Mouse (Mus musculus) bone marrow macrophage, adult 2 months (primary cell): Measurements from ENCODE around the gene Adam12. TPM values are rescaled to one million over a fixed set of nuclear protein-coding genes. Genes with fewer than 3 reads are reported as not detected.

Experiments
- H3K27ac ChIP-seq: 2 replicates; pipeline ENCODE4 v1.5.1; 2012; ENCODE audit warnings: low read depth, low read length; ENCODE audit not compliant: insufficient read depth
- H3K4me1 ChIP-seq: 2 replicates; pipeline ENCODE4 v1.6.1; 2012; ENCODE audit warnings: low read length; ENCODE audit not compliant: control insufficient read depth, insufficient read depth
- H3K4me3 ChIP-seq: 2 replicates; pipeline ENCODE4 v1.5.1; 2012; ENCODE audit warnings: mild to moderate bottlenecking, low read length, moderate library complexity; ENCODE audit not compliant: insufficient read depth
- CTCF ChIP-seq: IDR thresholded peaks from 2 replicates; pipeline ENCODE4 v1.5.1; 2012; ENCODE audit warnings: low read depth, mild to moderate bottlenecking, low read length, moderate library complexity
- POLR2A ChIP-seq: IDR thresholded peaks from 2 replicates; pipeline ENCODE4 v1.6.1; 2012; ENCODE audit warnings: mild to moderate bottlenecking, low read depth, low read length, borderline replicate concordance
- polyA plus RNA-seq: library from polyadenylated mRNA; stranded (reverse); fragments of >200 nt; gene quantifications from 2 replicates; pipeline ENCODE4 v1.2.4, GENCODE M21; 2012; ENCODE audit not compliant: missing spikeins, insufficient read depth, insufficient read length

Gene Adam12
- polyA plus RNA-seq, 1 experiment, result not detected

- TF ChIP-seq POLR2A (no peak), CTCF (no peak)
- no peak overlapping the region for H3K27ac ChIP-seq
- no peak overlapping the region for H3K4me3 ChIP-seq
- no peaks in the 10 kb centered on the region for H3K4me1 ChIP-seq
Observed at GRCm38 (mm10) chr7:133870265-133870664, 361.7 kb downstream of the Adam12 start.

- TF ChIP-seq CTCF (no peak), POLR2A (no peak)
- Histone ChIP-seq H3K4me3 (no peak overlapping the region), H3K4me1 (no peaks in the 10 kb centered on the region), H3K27ac (no peak overlapping the region)
Observed at GRCm38 (mm10) chr7:133863684-133864083, 368.3 kb downstream of the Adam12 start.

DNA sequence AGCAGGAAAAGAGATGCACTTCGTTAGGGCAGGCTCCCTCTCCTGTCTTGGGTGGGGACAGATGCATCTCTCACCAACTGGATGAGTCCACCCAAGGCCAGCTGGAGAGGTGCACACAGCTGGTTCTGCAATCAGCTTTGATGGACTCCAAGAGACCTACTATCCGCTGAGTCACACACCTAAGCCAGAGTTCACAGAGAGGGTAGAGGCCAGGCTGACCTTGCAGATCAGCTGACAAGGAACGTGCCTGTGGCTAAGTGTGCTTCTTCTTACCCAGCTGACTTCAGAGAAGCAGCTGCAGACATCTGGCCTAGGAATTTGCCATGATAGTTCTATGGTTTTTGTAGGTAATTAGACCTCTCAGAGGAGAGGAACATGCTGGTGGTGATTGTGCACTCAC lies 368.8 kb downstream of the Adam12 start:
- H3K4me3 ChIP-seq, result no peak overlapping the region
- no peaks in the 10 kb centered on the region for H3K4me1 ChIP-seq
- H3K27ac ChIP-seq, result no peak overlapping the region
- TF ChIP-seq CTCF (no peak), POLR2A (no peak)

GRCm38 (mm10) chr7:133862723-133863122 lies 369.2 kb downstream of the Adam12 start:
- Histone ChIP-seq H3K27ac (no peak overlapping the region), H3K4me1 (no peaks in the 10 kb centered on the region)
- TF ChIP-seq POLR2A, result no peak
- TF ChIP-seq CTCF, result no peak

GRCm38 (mm10) chr7:133862233-133862632 lies 369.7 kb downstream of the Adam12 start:
- no peak overlapping the region for H3K27ac ChIP-seq
- TF ChIP-seq CTCF (no peak), POLR2A (no peak)
- no peak overlapping the region for H3K4me3 ChIP-seq
- no peaks in the 10 kb centered on the region for H3K4me1 ChIP-seq

More at GRCm38 (mm10) chr7:133862723-133863122, 369.2 kb downstream of the Adam12 start:
- no peak overlapping the region for H3K4me3 ChIP-seq

- Histone ChIP-seq H3K4me3 (no peak overlapping the region), H3K27ac (no peak overlapping the region), H3K4me1 (no peaks in the 10 kb centered on the region)
- TF ChIP-seq POLR2A (no peak), CTCF (no peak)
Observed at GRCm38 (mm10) chr7:133859548-133859947, 372.4 kb downstream of the Adam12 start.

GRCm38 (mm10) chr7:133858506-133858905 lies 373.4 kb downstream of the Adam12 start:
- H3K4me3 ChIP-seq, result no peak overlapping the region
- H3K4me1 ChIP-seq, result no peaks in the 10 kb centered on the region
- no peak overlapping the region for H3K27ac ChIP-seq
- no peak for TF ChIP-seq POLR2A
- no peak for TF ChIP-seq CTCF

- H3K4me1 ChIP-seq, result no peaks in the 10 kb centered on the region
- no peak overlapping the region for H3K4me3 ChIP-seq
- TF ChIP-seq POLR2A (no peak), CTCF (peak; percentile 49)
- H3K27ac ChIP-seq, result no peak overlapping the region
Observed at GRCm38 (mm10) chr7:133856278-133856677, 375.7 kb downstream of the Adam12 start.

- Histone ChIP-seq H3K4me1 (no peaks in the 10 kb centered on the region), H3K27ac (no peak overlapping the region), H3K4me3 (no peak overlapping the region)
- TF ChIP-seq CTCF (no peak), POLR2A (no peak)
Observed at GRCm38 (mm10) chr7:133850735-133851134, 381.2 kb downstream of the Adam12 start.

DNA sequence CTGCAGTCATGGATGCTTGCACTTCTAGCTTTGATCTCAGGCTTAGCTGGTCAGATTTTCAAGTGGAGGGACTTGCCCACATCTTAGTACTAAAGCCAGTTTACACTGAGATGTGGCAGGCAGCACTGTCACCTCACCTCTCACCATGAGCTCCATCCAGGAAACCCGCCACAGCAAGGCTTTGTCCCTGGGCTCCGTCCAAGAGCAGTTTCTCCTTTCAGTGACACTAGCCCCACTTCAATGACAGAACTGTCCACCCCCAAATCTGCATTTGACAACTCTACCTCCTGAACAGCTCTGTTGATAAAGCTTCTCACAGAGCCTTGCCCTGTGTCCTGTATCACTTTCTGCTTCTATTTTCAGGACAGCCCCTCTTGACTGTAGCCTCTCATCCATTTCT lies 383.8 kb downstream of the Adam12 start:
- TF ChIP-seq CTCF (no peak), POLR2A (no peak)
- Histone ChIP-seq H3K4me1 (no peaks in the 10 kb centered on the region), H3K4me3 (no peak overlapping the region), H3K27ac (no peak overlapping the region)

DNA sequence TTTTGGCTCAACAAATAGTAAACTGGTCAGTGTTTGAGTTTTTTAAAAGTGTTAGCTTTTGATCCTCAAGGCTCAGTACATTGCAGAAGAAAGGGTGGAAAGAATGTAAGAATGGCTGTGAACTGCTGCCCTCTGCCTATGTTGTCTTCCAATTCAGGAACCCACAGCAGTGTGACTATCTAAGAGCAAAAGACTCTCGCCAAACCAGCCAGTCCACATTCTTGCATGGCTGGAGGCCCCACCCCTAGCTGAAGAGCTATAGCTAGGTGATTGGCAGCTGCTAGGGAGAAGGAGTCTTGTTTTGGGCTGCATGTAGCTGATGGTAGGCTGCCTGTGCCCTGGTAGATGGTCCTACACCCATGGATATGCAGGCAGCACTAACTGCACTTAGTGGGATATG lies 384.8 kb downstream of the Adam12 start:
- H3K27ac ChIP-seq, result no peak overlapping the region
- TF ChIP-seq CTCF, result no peak
- TF ChIP-seq POLR2A, result no peak

DNA sequence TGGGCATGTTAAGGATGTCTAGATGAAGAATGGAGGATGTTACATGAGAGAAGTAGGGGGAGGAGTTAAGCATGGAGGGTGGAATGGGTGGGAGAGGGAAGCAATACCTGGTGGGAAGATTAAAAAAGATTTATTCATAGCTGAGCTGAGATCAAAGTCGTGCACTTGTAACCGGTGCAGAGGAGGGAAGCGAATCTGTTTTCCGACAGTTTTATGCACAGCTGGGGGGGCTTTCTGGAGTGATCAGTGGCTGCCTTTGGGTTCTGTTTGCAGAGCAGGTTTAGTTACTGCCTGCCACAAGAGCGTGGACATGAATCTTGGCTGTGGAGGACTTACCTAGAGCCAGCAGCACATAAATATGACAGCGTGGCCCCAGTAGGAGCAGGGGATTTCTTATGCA lies 389.9 kb downstream of the Adam12 start:
- TF ChIP-seq CTCF, result no peak
- no peak for TF ChIP-seq POLR2A
- H3K4me3 ChIP-seq, result no peak overlapping the region
- no peaks in the 10 kb centered on the region for H3K4me1 ChIP-seq
- H3K27ac ChIP-seq, result no peak overlapping the region

More for the DNA sequence above, 384.8 kb downstream of the Adam12 start:
- Histone ChIP-seq H3K4me3 (no peak overlapping the region), H3K4me1 (no peaks in the 10 kb centered on the region)
